Mouse (Mus musculus): ENCODE results near the gene Pofut1. TPM values are rescaled to one million over a fixed set of nuclear protein-coding genes. Genes with fewer than 3 reads are reported as not detected.

The Pofut1 gene
- total RNA-seq, 2 experiments from 2014 or later, result 14.3 to 21.1 TPM

GRCm38 (mm10) chr2:153283919-153284318, 42.6 kb downstream of the Pofut1 start:
- DNase-seq (ENCODE audit: extremely low spot score in 1 of 2, low spot score in 1 of 2), result no peak

GRCm38 (mm10) chr2:153286524-153286923, 45.2 kb downstream of the Pofut1 start:
- no peak for DNase-seq (ENCODE audit: extremely low spot score in 1 of 2, low spot score in 1 of 2)

- no peak for DNase-seq (ENCODE audit: extremely low spot score in 1 of 2, low spot score in 1 of 2)
These were observed 46.5 kb downstream of the Pofut1 start for GRCm38 (mm10) chr2:153287835-153288234.

DNA sequence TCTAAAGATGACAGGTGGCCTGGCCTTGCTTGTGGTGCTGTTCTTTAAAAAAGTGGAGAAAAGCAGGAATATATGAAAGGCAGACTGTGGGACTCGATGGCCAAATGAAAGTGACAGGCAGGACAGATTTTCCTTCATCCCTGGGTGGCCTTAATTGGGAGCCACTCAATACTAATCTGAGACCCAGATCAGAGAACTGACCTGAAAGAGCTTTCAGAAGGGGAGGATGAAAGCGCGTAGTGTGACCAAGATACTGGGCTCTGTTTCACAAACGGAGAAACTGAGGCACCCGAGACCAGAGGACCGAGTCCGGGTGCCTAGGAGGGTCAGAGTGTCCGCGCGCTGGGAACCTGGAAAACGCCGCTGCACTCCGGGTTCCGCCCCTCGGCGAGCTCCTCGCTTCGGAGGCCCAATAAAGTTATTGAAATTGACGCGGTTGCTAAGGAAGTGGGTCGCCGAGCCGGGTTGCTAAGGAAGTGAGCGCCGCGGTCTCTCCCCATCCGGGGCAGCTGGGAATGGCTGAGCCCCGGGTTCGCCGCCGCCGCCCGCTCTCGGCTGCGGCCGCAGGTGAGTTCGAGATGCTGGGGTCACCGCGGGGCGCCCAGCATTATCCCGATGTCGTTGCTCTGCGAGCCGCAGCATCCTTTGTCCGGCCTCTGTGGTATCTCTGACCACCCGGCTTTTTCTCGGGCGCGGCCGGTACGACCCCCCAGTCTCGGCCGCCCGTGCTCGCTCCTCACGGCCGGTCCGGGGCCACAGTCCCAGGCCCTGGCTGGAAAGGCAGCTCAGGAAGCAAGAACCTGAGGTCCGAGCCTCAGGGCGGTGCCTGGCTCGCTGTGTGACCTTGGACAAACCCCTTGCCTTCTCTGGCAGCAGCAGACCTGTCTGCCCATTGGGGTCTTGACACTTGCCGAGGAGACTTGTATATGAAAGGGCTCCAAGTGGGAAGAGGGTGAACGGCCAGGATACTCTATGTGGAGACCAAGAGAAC, 49.9 kb downstream of the Pofut1 start, which contains the start of gene Kif3b:
TSS of gene Kif3b (plus strand) at position 476 of the 991 bp plus-strand sequence.
- peak; percentile 72 to 77 for DNase-seq (ENCODE audit: extremely low spot score in 1 of 2, low spot score in 1 of 2)

DNA sequence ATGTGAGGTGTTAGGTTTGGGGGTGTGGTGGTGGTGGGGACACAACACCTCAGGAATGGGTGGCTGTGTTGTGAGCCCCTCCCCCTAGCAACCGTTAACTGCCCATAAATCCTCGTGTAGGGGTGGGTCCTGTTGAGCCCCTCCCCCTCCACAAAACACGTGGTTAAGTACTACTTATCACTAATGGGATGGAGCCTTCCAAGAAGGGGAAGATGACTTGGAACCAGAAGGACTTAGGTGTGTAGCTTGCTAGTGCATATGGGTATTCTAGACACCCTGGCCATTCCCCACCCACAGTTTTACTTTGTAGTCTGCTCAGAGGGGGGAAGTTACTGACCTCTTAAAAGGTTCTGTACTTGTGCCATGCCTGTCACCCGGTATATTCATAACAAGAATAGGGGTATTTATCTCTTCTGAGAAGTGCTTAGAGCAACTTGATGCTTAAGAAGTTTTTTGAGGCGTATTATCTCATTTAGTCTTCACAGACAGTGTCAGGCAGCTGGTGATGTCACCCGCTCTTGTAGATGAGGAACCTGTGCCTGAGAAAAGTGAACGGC, 51.0 kb downstream of the Pofut1 start:
- no peak for DNase-seq (ENCODE audit: extremely low spot score in 1 of 2, low spot score in 1 of 2)

DNA sequence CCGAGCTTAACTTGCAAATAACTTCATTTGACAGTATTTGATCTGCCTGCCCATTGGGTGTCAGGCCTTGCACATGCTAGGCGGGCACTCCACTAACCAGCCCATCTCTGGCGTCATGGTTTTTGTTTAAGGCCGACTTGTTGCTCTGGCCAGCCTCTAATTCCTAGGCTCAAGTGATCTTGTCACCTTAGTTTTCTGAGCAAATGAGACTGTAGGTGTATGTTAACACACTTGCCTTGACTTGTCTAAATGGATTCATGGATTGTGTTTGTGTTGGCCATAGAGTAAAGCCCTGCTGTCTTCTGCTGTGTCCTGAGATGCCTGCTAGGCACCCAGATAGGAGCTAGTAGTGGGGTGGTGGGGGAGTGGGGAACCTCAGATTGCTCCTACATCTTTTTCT, 53.9 kb downstream of the Pofut1 start:
- DNase-seq (ENCODE audit: extremely low spot score in 1 of 2, low spot score in 1 of 2), result no peak

DNA sequence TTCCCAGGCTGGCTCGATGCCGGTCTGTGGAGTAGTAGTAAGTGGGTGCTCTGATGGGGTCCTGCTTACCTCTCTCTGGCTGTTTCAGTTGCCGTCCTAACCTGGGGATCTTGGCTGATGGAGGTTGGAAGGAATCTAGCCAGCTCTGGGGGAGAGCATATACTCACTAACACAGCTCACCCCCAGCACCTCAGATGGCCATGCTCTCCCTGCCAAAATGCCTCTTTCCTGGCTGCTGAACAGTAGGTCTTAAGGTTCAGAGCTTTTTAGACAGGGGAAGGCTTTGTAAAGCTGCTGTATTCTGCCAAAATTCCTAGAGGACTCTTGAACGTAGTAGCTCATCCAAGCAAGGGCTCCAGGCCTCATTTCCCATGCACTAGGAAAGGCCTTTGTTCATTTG, 56.4 kb downstream of the Pofut1 start:
- no peak for DNase-seq (ENCODE audit: extremely low spot score in 1 of 2, low spot score in 1 of 2)

DNA sequence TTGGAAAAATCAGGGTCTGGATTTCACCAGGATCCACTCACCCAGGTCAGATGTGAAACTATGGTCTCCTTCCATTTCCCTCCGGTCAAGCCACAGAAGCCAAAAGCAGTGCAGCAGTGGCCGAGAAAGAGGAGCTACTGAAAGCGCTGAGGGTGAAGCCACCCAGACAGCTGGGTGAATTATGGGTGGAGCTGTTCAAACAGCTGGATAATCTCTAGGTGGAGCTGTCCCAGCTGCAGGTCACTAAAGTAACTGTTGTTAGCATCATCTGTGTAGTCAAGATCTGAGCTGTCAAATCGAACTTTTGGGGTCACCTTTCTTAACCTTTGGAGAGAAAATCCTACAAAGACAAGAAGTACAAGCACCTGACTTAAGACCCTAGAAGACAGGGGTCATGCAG, 57.1 kb downstream of the Pofut1 start:
- no peak for DNase-seq (ENCODE audit: extremely low spot score in 1 of 2, low spot score in 1 of 2)

DNA sequence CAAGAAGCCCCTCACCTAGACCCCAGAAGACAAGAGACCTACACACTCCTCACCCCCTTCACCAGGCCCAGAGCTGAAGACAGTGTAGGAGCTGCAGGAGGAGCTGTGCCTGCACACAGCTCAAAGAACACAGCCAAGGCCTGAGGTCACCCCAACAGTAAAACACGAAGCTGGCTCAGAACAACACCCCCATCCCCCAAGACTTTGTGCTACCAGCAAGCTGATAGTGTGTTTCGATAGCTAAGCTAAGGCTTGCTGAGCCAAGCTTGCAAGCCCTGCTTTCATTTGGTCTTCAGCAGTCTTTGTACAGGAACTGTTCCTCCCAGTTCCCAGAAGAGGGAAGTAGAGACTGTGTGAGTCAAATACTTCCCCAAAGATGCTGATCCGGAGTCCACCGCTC, 57.5 kb downstream of the Pofut1 start:
- DNase-seq (ENCODE audit: extremely low spot score in 1 of 2, low spot score in 1 of 2), result no peak

DNA sequence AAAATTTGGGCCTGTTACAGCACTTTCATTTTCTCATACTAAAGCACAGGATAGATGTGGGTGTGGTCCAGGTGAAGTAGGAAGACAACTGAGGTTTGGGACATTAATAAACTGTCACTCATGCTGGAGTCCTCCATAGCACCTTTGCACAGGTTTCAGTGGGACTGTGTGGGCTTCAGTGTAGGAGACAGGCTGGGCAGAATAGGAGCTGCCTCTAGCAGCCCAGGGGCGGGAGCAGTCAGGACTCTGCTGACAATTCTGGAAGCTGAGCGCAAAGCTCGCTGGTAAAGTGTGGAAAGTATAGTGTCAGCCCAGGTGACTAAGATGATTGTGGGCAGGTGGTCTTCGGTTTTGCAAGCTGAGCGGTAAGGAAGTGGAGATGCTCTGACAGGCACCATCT, 59.8 kb downstream of the Pofut1 start:
- DNase-seq (ENCODE audit: extremely low spot score in 1 of 2, low spot score in 1 of 2), result no peak

GRCm38 (mm10) chr2:153305240-153305639, 63.9 kb downstream of the Pofut1 start:
- no peak for DNase-seq (ENCODE audit: extremely low spot score in 1 of 2, low spot score in 1 of 2)

DNA sequence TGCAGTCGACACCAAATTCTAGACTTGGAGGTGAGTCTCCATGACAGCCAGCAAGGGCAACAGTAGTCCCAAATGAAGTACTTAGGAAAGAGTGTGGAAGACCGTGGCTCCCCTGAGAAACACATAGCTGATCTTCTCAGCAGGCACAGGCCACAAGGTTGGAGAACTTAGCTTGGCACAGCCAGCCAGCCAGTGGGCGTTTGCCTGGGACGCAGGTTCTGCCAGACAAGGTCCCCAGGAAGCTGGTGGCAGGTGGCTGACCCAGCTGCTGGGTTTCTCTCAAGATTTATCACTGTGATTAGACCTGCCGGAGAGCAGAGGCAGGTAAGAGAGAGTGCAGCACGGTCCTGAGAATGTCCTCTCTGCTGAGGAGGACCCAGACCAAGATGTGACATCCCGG, 67.3 kb downstream of the Pofut1 start:
- DNase-seq (ENCODE audit: extremely low spot score in 1 of 2, low spot score in 1 of 2), result no peak

GRCm38 (mm10) chr2:153309106-153309505, 67.8 kb downstream of the Pofut1 start:
- DNase-seq (ENCODE audit: extremely low spot score in 1 of 2, low spot score in 1 of 2), result no peak

- DNase-seq (ENCODE audit: extremely low spot score in 1 of 2, low spot score in 1 of 2), result no peak
These were observed 68.9 kb downstream of the Pofut1 start for GRCm38 (mm10) chr2:153310228-153310627.

DNA sequence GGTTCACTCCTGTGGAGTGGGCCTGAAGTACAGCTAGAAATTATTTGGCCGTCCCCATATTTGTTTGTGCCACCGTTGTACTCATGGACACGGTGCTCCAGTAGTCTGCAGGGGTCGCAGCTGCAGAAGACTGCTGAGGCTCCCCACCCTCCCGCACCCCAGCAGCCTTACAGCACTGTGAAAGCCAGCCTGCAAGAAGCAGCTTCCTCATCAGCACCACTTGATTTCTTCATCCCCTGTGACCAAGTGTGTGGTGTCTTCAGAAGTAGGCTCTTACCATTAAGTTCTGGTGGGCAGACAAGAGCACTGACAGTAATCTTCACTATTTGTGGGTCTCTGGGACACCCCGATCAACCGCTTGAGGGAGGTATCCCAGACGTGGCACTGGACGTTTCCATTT, 71.6 kb downstream of the Pofut1 start:
- DNase-seq (ENCODE audit: extremely low spot score in 1 of 2, low spot score in 1 of 2), result no peak

DNA sequence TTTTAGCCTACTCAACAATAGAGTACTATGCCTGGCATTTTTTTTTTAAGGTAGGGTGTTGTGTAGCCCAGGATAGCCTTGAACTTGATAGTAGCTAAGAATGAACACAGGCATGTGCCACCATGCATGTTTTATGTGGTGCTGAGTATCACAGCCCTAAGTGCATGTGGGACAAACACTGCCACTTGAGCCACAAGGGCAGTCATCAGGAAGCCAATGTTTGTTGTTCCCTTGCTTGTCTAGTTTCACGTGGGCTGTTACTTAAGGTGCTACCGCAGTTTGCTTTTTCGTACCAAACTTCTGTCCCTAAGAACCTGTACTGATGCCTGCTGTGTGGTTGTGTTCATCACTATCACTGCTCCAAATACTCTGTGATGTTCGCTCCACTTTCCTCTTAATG, 77.1 kb downstream of the Pofut1 start:
- no peak for DNase-seq (ENCODE audit: extremely low spot score in 1 of 2, low spot score in 1 of 2)

- DNase-seq (ENCODE audit: extremely low spot score in 1 of 2, low spot score in 1 of 2), result no peak
These were observed 77.8 kb downstream of the Pofut1 start for GRCm38 (mm10) chr2:153319036-153319643.
